Mouse (Mus musculus) embryonic fibroblast, embryonic 13.5 days (primary cell): Measurements from ENCODE around the gene Gm4952.

ENCODE experiments used
- CTCF ChIP-seq: IDR thresholded peaks from 2 replicates; pipeline ENCODE4 v1.5.1; 2011; ENCODE audit warnings: mild to moderate bottlenecking, control low read depth, low read length, moderate library complexity, borderline replicate concordance; ENCODE audit not compliant: insufficient read depth
- POLR2A ChIP-seq: IDR thresholded peaks from 2 replicates; pipeline ENCODE4 v1.6.1; 2011; ENCODE audit warnings: low read depth, mild to moderate bottlenecking, control low read depth, low read length, moderate library complexity

GRCm38 (mm10) chr19:12585310-12585709 lies 14.5 kb upstream of the Gm4952 start:
- TF ChIP-seq CTCF (no peak), POLR2A (no peak)
